Mouse (Mus musculus): ENCODE measurements around the gene Clec3b. TPM values are rescaled to one million over a fixed set of nuclear protein-coding genes. Genes with fewer than 3 reads are reported as not detected.

Gene Clec3b
- polyA plus RNA-seq, 1 experiment from 2014 or later = 2.9 TPM

- Histone ChIP-seq H3K9me3 (ENCODE audit: control insufficient read depth, low read length) (no peaks in the 10 kb centered on the region), H3K4me1 (ENCODE audit: control insufficient read depth, insufficient read depth, low read length) (peaks cover 7% of the 10 kb centered on the region; the same call in 1 of the 2 replicates)
- peak; percentile 45; the same call in 1 of the 2 replicates for ATAC-seq (ENCODE audit: low read depth)
Measured at GRCm38 (mm10) chr9:123159330-123159729, 8.6 kb downstream of the Clec3b start.

GRCm38 (mm10) chr9:123161792-123162191 lies 11.0 kb downstream of the Clec3b start:
- Histone ChIP-seq H3K4me3 (ENCODE audit: low read depth, low read length) (no peak overlapping the region), H3K9ac (ENCODE audit: low read depth, low read length) (no peak overlapping the region), H3K27ac (replicated peaks; ENCODE audit: low read depth, low read length) (no peak overlapping the region), H3K27me3 (replicated peaks; ENCODE audit: control insufficient read depth, insufficient read depth, low read length) (no peaks in the 10 kb centered on the region), H3K9me3 (ENCODE audit: control insufficient read depth, low read length) (no peaks in the 10 kb centered on the region), H3K4me2 (ENCODE audit: low read depth, low read length) (no peak overlapping the region), H3K4me1 (ENCODE audit: control insufficient read depth, insufficient read depth, low read length) (peaks cover 7% of the 10 kb centered on the region; the same call in 1 of the 2 replicates), H3K36me3 (ENCODE audit: control insufficient read depth, insufficient read depth, low read length) (no peaks in the 10 kb centered on the region)
- 55% methylated on average over 2 of the region's 2 CpGs for WGBS
- DNase-seq (ENCODE audit: low spot score) (no peak), ATAC-seq (ENCODE audit: low read depth) (no peak)

More at GRCm38 (mm10) chr9:123159330-123159729, 8.6 kb downstream of the Clec3b start:
- Histone ChIP-seq H3K4me3 (ENCODE audit: low read depth, low read length) (no peak overlapping the region), H3K36me3 (ENCODE audit: control insufficient read depth, insufficient read depth, low read length) (no peaks in the 10 kb centered on the region), H3K27ac (replicated peaks; ENCODE audit: low read depth, low read length) (no peak overlapping the region), H3K9ac (ENCODE audit: low read depth, low read length) (no peak overlapping the region), H3K27me3 (replicated peaks; ENCODE audit: control insufficient read depth, insufficient read depth, low read length) (no peaks in the 10 kb centered on the region), H3K4me2 (ENCODE audit: low read depth, low read length) (no peak overlapping the region)
- DNase-seq (ENCODE audit: low spot score) = peak; percentile 73
- 63% methylated on average over 7 of the region's 7 CpGs for WGBS

- no peaks in the 10 kb centered on the region for H3K27me3 ChIP-seq (replicated peaks; ENCODE audit: control insufficient read depth, insufficient read depth, low read length)
- no peaks in the 10 kb centered on the region for H3K36me3 ChIP-seq (ENCODE audit: control insufficient read depth, insufficient read depth, low read length)
- DNase-seq (ENCODE audit: low spot score) (no peak), ATAC-seq (ENCODE audit: low read depth) (0 out of 2 replicates have a peak, but pooled peaks have one; percentile 23)
- WGBS = 79% methylated on average over 2 of the region's 4 CpGs
- no peak overlapping the region for H3K4me3 ChIP-seq (ENCODE audit: low read depth, low read length)
- no peaks in the 10 kb centered on the region for H3K9me3 ChIP-seq (ENCODE audit: control insufficient read depth, low read length)
- H3K9ac ChIP-seq (ENCODE audit: low read depth, low read length) = no peak overlapping the region
- H3K4me1 ChIP-seq (ENCODE audit: control insufficient read depth, insufficient read depth, low read length) = peaks cover 7% of the 10 kb centered on the region; the same call in 1 of the 2 replicates
- H3K4me2 ChIP-seq (ENCODE audit: low read depth, low read length) = no peak overlapping the region
- no peak overlapping the region for H3K27ac ChIP-seq (replicated peaks; ENCODE audit: low read depth, low read length)
Measured at GRCm38 (mm10) chr9:123162985-123163694, 12.4 kb downstream of the Clec3b start.

- Histone ChIP-seq H3K4me3 (ENCODE audit: low read depth, low read length) (no peak overlapping the region), H3K9ac (ENCODE audit: low read depth, low read length) (no peak overlapping the region), H3K27ac (replicated peaks; ENCODE audit: low read depth, low read length) (no peak overlapping the region), H3K27me3 (replicated peaks; ENCODE audit: control insufficient read depth, insufficient read depth, low read length) (no peaks in the 10 kb centered on the region), H3K4me2 (ENCODE audit: low read depth, low read length) (no peak overlapping the region), H3K36me3 (ENCODE audit: control insufficient read depth, insufficient read depth, low read length) (no peaks in the 10 kb centered on the region), H3K4me1 (ENCODE audit: control insufficient read depth, insufficient read depth, low read length) (peaks cover 5% of the 10 kb centered on the region; the same call in 1 of the 2 replicates), H3K9me3 (ENCODE audit: control insufficient read depth, low read length) (no peaks in the 10 kb centered on the region)
- 84% methylated on average over 3 of the region's 3 CpGs for WGBS
- ATAC-seq (ENCODE audit: low read depth) = no peak
- peak; percentile 18 for DNase-seq (ENCODE audit: low spot score)
Measured at GRCm38 (mm10) chr9:123165781-123166443, 15.2 kb downstream of the Clec3b start.

GRCm38 (mm10) chr9:123173760-123174159 lies 23.0 kb downstream of the Clec3b start:
- Histone ChIP-seq H3K4me2 (ENCODE audit: low read depth, low read length) (no peak overlapping the region), H3K4me3 (ENCODE audit: low read depth, low read length) (no peak overlapping the region), H3K4me1 (ENCODE audit: control insufficient read depth, insufficient read depth, low read length) (no peaks in the 10 kb centered on the region), H3K9me3 (ENCODE audit: control insufficient read depth, low read length) (no peaks in the 10 kb centered on the region), H3K36me3 (ENCODE audit: control insufficient read depth, insufficient read depth, low read length) (no peaks in the 10 kb centered on the region), H3K9ac (ENCODE audit: low read depth, low read length) (no peak overlapping the region), H3K27ac (replicated peaks; ENCODE audit: low read depth, low read length) (no peak overlapping the region), H3K27me3 (replicated peaks; ENCODE audit: control insufficient read depth, insufficient read depth, low read length) (no peaks in the 10 kb centered on the region)
- 87% methylated on average over 6 of the region's 6 CpGs for WGBS
- DNase-seq (ENCODE audit: low spot score) (no peak), ATAC-seq (ENCODE audit: low read depth) (no peak)

DNA sequence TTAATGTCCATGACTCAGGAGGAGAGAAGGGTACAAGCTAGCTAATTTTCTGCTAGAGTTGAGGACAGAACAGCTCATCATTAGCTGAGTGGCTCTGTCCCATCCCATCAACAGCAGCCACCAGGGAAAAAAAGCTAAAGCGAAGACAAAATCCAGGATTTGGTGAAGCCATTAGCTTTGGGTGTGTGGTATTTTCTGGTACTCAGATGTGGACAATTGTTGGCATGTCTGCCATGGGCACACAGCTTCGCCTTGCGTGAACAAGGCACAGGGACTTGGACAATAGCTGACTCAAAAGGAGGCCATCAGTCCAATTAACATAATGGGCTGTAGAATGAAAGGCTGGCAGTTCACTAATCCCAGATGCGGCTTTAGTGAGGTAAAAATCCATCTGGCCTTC lies 23.6 kb downstream of the Clec3b start:
- DNase-seq (ENCODE audit: low spot score) (peak; percentile 8), ATAC-seq (ENCODE audit: low read depth) (no peak)
- no peaks in the 10 kb centered on the region for H3K9me3 ChIP-seq (ENCODE audit: control insufficient read depth, low read length)
- no peaks in the 10 kb centered on the region for H3K36me3 ChIP-seq (ENCODE audit: control insufficient read depth, insufficient read depth, low read length)
- no peak overlapping the region for H3K9ac ChIP-seq (ENCODE audit: low read depth, low read length)
- no peak overlapping the region for H3K27ac ChIP-seq (replicated peaks; ENCODE audit: low read depth, low read length)
- 63% methylated on average over 4 of the region's 4 CpGs for WGBS
- no peak overlapping the region for H3K4me2 ChIP-seq (ENCODE audit: low read depth, low read length)
- no peak overlapping the region for H3K4me3 ChIP-seq (ENCODE audit: low read depth, low read length)
- H3K27me3 ChIP-seq (replicated peaks; ENCODE audit: control insufficient read depth, insufficient read depth, low read length) = no peaks in the 10 kb centered on the region
- H3K4me1 ChIP-seq (ENCODE audit: control insufficient read depth, insufficient read depth, low read length) = no peaks in the 10 kb centered on the region

- Histone ChIP-seq H3K4me3 (ENCODE audit: low read depth, low read length) (no peak overlapping the region), H3K27me3 (replicated peaks; ENCODE audit: control insufficient read depth, insufficient read depth, low read length) (no peaks in the 10 kb centered on the region), H3K27ac (replicated peaks; ENCODE audit: low read depth, low read length) (no peak overlapping the region), H3K4me2 (ENCODE audit: low read depth, low read length) (no peak overlapping the region), H3K9ac (ENCODE audit: low read depth, low read length) (no peak overlapping the region), H3K36me3 (ENCODE audit: control insufficient read depth, insufficient read depth, low read length) (no peaks in the 10 kb centered on the region), H3K4me1 (ENCODE audit: control insufficient read depth, insufficient read depth, low read length) (no peaks in the 10 kb centered on the region), H3K9me3 (ENCODE audit: control insufficient read depth, low read length) (no peaks in the 10 kb centered on the region)
- 83% methylated on average over 9 of the region's 9 CpGs for WGBS
- ATAC-seq (ENCODE audit: low read depth) (no peak), DNase-seq (ENCODE audit: low spot score) (no peak)
Measured at GRCm38 (mm10) chr9:123177380-123178048, 26.8 kb downstream of the Clec3b start.

DNA sequence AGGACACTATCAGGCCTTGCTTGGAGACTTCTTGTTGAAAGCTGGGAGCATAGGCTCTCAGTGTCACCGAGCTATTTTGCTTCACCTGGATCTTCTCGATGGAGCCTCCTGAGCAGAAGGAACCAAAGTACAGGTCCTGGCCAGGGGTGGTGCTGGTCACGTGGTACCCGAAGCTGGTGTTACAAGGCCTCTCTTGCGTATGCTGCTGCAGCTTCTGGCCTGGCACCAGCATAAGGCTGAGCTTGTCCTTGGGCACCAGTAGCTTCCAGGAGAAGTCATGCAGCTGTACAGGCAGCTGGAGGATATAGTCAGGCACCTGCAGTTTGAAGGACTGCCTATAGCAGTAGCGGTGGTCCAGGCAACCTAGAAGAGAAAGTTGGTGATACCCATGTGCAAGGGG lies 29.3 kb downstream of the Clec3b start:
- 91% methylated on average over 6 of the region's 6 CpGs for WGBS
- DNase-seq (ENCODE audit: low spot score) (no peak), ATAC-seq (ENCODE audit: low read depth) (no peak)
- Histone ChIP-seq H3K4me2 (ENCODE audit: low read depth, low read length) (no peak overlapping the region), H3K4me3 (ENCODE audit: low read depth, low read length) (no peak overlapping the region), H3K9ac (ENCODE audit: low read depth, low read length) (no peak overlapping the region), H3K27me3 (replicated peaks; ENCODE audit: control insufficient read depth, insufficient read depth, low read length) (no peaks in the 10 kb centered on the region), H3K27ac (replicated peaks; ENCODE audit: low read depth, low read length) (no peak overlapping the region), H3K4me1 (ENCODE audit: control insufficient read depth, insufficient read depth, low read length) (no peaks in the 10 kb centered on the region), H3K36me3 (ENCODE audit: control insufficient read depth, insufficient read depth, low read length) (no peaks in the 10 kb centered on the region), H3K9me3 (ENCODE audit: control insufficient read depth, low read length) (no peaks in the 10 kb centered on the region)

Data from embryonic facial prominence, embryonic 14.5 days (tissue).